Mouse (Mus musculus) forebrain, embryonic 11.5 days (tissue): ENCODE measurements at regions not wholly inside any gene's neighbourhood (a gene's known extent, or its start where the extent isn't known, plus 50 kb on each side); places are given as distances from the start of the nearest gene placed in this dataset.

Experiments used
- ATAC-seq: fragments of 200-750 bp; cut with Nextera tagmentation; replicated peaks from 2 replicates; pipeline ENCODE4 v1.8.0; 2017; ENCODE audit warnings: moderate TSS enrichment; ENCODE audit not compliant: low FRiP score
- DNase-seq: peaks from one replicate; pipeline ENCODE4 v3.0.0-alpha.2; 2017; ENCODE audit warnings: low spot score
- H3K27ac ChIP-seq: fragments of 300-500 bp; sonication (generic); 2 replicates; pipeline ENCODE4 v1.5.1; 2014; ENCODE audit warnings: low read depth, low read length
- H3K27me3 ChIP-seq: fragments of 300-500 bp; sonication (generic); 2 replicates; pipeline ENCODE4 v1.6.1; 2014; ENCODE audit warnings: mild to moderate bottlenecking, low read length, mixed read lengths; ENCODE audit not compliant: control insufficient read depth, insufficient read depth
- H3K36me3 ChIP-seq: fragments of 300-500 bp; sonication (generic); 2 replicates; pipeline ENCODE4 v1.6.1; 2014; ENCODE audit warnings: mild to moderate bottlenecking, low read length, moderate library complexity, mixed read lengths; ENCODE audit not compliant: control insufficient read depth, insufficient read depth
- H3K4me1 ChIP-seq: fragments of 300-500 bp; sonication (generic); replicated peaks from 2 replicates; pipeline ENCODE4 v1.6.1; 2014; ENCODE audit warnings: low read length, mixed read lengths; ENCODE audit not compliant: control insufficient read depth, insufficient read depth
- H3K4me2 ChIP-seq: fragments of 300-500 bp; sonication (generic); 2 replicates; pipeline ENCODE4 v1.6.1; 2014; ENCODE audit warnings: low read depth, mild to moderate bottlenecking, low read length, moderate library complexity, mixed read lengths; ENCODE audit not compliant: severe bottlenecking
- H3K4me3 ChIP-seq: fragments of 300-500 bp; sonication (generic); 2 replicates; pipeline ENCODE4 v1.5.1; 2014; ENCODE audit warnings: low read depth, low read length
- H3K9ac ChIP-seq: fragments of 300-500 bp; sonication (generic); 2 replicates; pipeline ENCODE4 v1.6.1; 2014; ENCODE audit warnings: low read length
- H3K9me3 ChIP-seq: fragments of 300-500 bp; sonication (generic); 2 replicates; pipeline ENCODE4 v1.6.1; 2016; ENCODE audit warnings: low read length, mixed read lengths; ENCODE audit not compliant: control insufficient read depth
- WGBS: fragments of 180-500 bp; shearing (Covaris S2); extraction: QIAGEN DNeasy Blood & Tissue Kit; methylation state at CpG from one replicate; pipeline ENCODE4 v1.1.7; 2014; 5-methylcytosine and 5-hydroxymethylcytosine counted together

DNA sequence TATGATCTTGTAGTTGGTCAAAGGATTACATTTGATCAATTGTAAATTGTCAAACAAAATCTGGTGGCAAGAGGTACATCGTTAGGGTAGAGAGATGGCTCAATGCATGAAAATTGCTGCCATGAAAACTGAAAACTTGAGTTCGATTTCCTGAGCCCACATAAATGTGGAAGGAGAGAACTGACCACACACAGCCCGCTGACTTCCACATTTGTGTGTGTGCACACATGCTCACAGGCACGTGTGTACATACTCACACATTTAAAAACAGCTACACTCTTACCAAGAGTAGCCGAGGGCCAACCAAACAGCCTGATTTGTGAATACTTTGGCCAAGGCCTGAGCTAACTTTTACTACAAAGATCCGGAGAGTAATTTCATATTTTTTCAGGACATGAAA, 60.5 kb upstream of the Smg1 start:
- Histone ChIP-seq H3K9ac (no peak overlapping the region), H3K9me3 (no peaks in the 10 kb centered on the region), H3K4me3 (no peak overlapping the region), H3K4me1 (no peaks in the 10 kb centered on the region), H3K4me2 (no peak overlapping the region), H3K27ac (no peak overlapping the region), H3K27me3 (no peaks in the 10 kb centered on the region), H3K36me3 (no peaks in the 10 kb centered on the region)
- DNase-seq: no peak
- WGBS: 91% methylated on average over 6 of the region's 6 CpGs
- no peak for ATAC-seq

DNA sequence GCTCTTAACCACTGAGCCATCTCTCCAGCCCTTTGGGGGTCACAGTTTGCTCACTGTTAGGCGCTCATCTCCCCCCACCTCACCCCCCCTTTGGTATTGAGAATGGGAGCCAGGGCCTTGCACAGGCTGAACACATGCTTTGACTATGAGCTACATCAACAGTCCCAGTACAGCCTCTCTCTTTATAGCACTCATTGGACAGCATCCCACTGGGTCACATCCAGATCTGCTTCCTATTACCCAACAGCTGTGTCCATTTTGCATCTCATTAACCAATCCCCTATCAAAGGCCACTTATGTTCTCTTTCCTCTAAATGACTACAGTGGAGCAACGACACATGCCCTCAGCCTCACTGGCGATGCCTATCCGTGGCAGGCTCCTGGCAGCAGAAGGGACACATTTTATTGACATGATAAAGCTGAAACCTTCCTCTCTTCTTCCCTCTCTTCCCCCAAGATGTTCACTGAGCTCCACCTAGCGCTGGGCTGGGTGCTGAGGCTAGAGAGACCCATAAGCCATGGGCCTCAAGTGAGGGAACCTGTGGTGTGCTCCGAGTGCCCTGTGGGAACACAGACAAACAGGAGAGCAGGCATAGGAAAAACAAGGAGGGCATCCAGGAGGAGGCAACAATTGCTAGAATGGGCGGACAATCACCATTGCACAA, 57.3 kb upstream of the Smg1 start:
- Histone ChIP-seq H3K27me3 (no peaks in the 10 kb centered on the region), H3K9ac (no peak overlapping the region), H3K36me3 (no peaks in the 10 kb centered on the region), H3K4me2 (no peak overlapping the region), H3K4me3 (no peak overlapping the region), H3K4me1 (peaks cover 3% of the 10 kb centered on the region; the same call in 1 of the 2 replicates), H3K27ac (no peak overlapping the region), H3K9me3 (no peaks in the 10 kb centered on the region)
- WGBS: 69% methylated on average over 7 of the region's 7 CpGs
- ATAC-seq: no peak
- DNase-seq: no peak

DNA sequence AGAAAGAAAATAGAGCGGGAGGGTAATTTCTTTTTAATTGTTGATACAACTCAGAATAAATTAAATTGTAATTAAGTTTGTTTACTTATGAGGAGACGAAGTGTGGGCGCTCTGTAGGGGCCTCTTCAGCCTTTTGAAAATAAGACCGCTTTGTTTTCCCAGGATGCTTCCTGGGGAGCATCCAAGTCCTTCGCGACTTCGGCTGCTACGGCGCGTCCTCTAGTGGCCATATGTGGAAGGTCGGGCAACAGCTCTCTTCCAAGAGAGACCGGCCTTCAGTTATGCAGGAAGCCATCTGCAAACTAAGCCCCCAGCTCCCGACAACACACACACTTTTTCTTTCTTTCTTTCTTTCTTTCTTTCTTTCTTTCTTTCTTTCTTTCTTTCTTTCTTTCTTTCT, 54.1 kb upstream of the Smg1 start:
- peak; percentile 87 for ATAC-seq
- DNase-seq: peak; percentile 90
- 2% methylated on average over 13 of the region's 13 CpGs for WGBS
- H3K4me1 ChIP-seq: peaks cover 3% of the 10 kb centered on the region; the same call in 1 of the 2 replicates
- H3K9ac ChIP-seq: no peak overlapping the region
- H3K4me2 ChIP-seq: peak overlapping the region; percentile 35; the same call in 1 of the 2 replicates
- no peaks in the 10 kb centered on the region for H3K27me3 ChIP-seq
- H3K36me3 ChIP-seq: no peaks in the 10 kb centered on the region
- H3K27ac ChIP-seq: no peak overlapping the region
- H3K4me3 ChIP-seq: no peak overlapping the region
- no peaks in the 10 kb centered on the region; the same call in 1 of the 2 replicates for H3K9me3 ChIP-seq

DNA sequence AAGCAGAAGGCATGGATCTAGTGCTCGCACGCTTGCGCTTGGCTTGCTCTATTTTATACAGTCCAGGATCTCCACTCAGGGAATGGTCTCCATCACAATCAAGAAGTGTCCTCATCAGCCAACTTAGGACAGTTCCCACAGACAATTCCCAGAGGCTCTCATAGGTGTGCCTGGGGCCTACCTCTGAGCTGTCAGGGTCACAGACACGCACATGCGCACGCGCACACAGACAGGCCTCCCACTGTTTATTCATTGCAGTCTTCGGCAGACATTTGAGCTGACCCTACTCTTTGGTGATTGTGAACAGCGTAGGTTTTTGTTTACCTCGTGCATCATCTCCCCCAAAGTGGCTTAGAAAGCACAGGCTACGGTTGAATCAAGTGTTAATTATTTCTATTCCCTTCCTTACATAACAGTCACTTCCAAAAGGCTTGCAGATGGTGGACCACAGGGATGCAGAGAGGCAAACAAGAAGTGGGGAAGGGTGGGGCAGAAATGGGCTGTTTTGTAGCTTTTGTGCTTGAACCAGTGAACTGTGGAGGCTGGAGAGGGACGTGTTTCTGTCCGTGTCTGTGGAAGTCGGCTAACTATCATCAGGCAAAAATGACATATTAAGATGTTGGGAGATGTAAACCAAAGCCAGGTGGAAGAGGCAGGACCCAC, 53.5 kb upstream of the Smg1 start:
- H3K27ac ChIP-seq: no peak overlapping the region
- DNase-seq (no peak), ATAC-seq (peak; percentile 19; the same call in 1 of the 2 replicates)
- H3K4me2 ChIP-seq: peak overlapping the region; percentile 35; the same call in 1 of the 2 replicates
- H3K27me3 ChIP-seq: no peaks in the 10 kb centered on the region
- H3K9ac ChIP-seq: no peak overlapping the region
- no peaks in the 10 kb centered on the region for H3K36me3 ChIP-seq
- no peak overlapping the region for H3K4me3 ChIP-seq
- WGBS: 63% methylated on average over 14 of the region's 14 CpGs
- H3K4me1 ChIP-seq: peaks cover 3% of the 10 kb centered on the region; the same call in 1 of the 2 replicates
- no peaks in the 10 kb centered on the region; the same call in 1 of the 2 replicates for H3K9me3 ChIP-seq

DNA sequence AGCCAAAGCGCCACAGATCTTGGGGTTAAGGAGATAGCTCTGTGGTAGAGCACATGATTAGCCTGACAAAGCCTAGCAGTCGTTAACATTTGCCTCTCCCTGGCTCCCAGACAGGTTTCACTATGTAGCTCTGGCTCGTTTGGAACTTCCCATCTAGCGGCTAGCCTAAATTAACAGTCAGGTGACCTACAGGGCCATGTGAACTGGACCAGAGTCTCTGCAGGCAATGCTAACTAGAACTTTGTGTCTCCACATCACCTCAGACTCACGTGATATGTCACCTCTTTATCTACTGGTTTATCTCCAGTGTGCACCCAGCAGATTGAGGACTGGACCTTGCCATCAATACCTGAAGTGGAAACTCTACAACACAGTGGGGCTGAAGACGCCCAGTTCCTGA, 52.4 kb upstream of the Smg1 start:
- H3K27me3 ChIP-seq: no peaks in the 10 kb centered on the region
- H3K36me3 ChIP-seq: no peaks in the 10 kb centered on the region
- no peak overlapping the region for H3K4me3 ChIP-seq
- no peaks in the 10 kb centered on the region; the same call in 1 of the 2 replicates for H3K9me3 ChIP-seq
- ATAC-seq: no peak
- 83% methylated on average over 6 of the region's 6 CpGs for WGBS
- H3K4me1 ChIP-seq: peaks cover 3% of the 10 kb centered on the region; the same call in 1 of the 2 replicates
- DNase-seq: no peak
- no peak overlapping the region for H3K9ac ChIP-seq
- H3K4me2 ChIP-seq: no peak overlapping the region
- H3K27ac ChIP-seq: no peak overlapping the region

DNA sequence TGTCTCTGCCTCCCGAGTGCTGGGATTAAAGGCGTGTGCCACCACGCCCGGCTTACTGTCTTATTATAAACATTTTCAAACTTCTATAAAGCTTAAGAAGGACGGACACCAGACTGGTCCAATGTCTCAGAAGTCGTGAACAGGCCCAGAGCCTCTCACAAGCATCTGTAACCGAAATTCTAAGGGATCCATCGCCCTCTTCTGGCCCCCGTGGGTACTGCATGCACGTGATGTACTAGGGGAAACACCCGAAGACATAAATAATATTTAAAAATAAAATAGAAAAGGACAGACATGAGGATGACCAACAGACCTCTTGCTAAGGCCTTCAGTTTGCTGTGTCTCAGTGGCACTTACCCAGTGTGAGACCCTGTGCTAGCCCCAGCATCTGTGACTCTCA, 51.8 kb upstream of the Smg1 start:
- no peaks in the 10 kb centered on the region; the same call in 1 of the 2 replicates for H3K9me3 ChIP-seq
- no peaks in the 10 kb centered on the region for H3K36me3 ChIP-seq
- no peak overlapping the region for H3K27ac ChIP-seq
- ATAC-seq (no peak), DNase-seq (no peak)
- 79% methylated on average over 11 of the region's 11 CpGs for WGBS
- peaks cover 3% of the 10 kb centered on the region; the same call in 1 of the 2 replicates for H3K4me1 ChIP-seq
- no peak overlapping the region for H3K9ac ChIP-seq
- no peaks in the 10 kb centered on the region for H3K27me3 ChIP-seq
- H3K4me3 ChIP-seq: no peak overlapping the region
- H3K4me2 ChIP-seq: no peak overlapping the region

DNA sequence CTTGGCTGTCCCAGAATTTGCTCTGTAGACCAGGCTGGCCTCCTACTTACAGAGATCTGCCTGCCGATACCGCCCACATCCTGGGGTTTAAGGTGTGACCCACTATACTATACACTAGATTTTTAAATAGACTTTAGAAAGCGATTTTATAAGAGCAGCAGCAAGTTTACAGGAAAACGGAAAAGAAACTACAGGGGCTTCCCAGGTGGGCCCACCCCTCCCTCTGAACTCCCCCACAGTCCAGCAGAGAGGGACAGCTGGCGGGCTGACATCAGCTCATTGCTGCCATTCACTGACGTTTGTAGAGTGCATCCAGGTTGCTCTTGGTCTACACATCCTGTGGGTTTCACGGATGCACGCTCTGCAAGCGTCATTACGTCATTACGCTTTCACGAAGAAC, 51.2 kb upstream of the Smg1 start:
- Histone ChIP-seq H3K36me3 (no peaks in the 10 kb centered on the region), H3K27ac (no peak overlapping the region), H3K27me3 (no peaks in the 10 kb centered on the region), H3K9ac (no peak overlapping the region), H3K4me2 (no peak overlapping the region), H3K4me3 (no peak overlapping the region), H3K4me1 (peaks cover 3% of the 10 kb centered on the region; the same call in 1 of the 2 replicates), H3K9me3 (no peaks in the 10 kb centered on the region; the same call in 1 of the 2 replicates)
- no peak for DNase-seq
- ATAC-seq: no peak
- WGBS: 93% methylated on average over 12 of the region's 12 CpGs
